In genomic region chr13:52821571-52821970, GRCm38 (mm10) we compare ENCODE assay signal across 8 mouse cellular contexts.
DNase-seq lines count a peak whose midpoint lies in the region; ATAC-seq lines count a peak whose summit lies in the region.

No protein-coding gene starts in this region.

- H3K4me3 ChIP-seq in kidney, embryonic 15.5 days (replicated peaks), result no peak overlapping the region

- H3K4me1 ChIP-seq in kidney, embryonic 15.5 days, result peaks cover 73% of the 10 kb centered on the region

- H3K9me3 ChIP-seq in kidney, embryonic 15.5 days (replicated peaks), result no peaks in the 10 kb centered on the region

- peak; percentile 15 for DNase-seq in cerebellum, adult 8-10 months
- DNase-seq in cerebellum, adult 9-10 months, result no peak
- DNase-seq in gonadal fat pad, adult 2 months (ENCODE audit: low read depth), result peak; percentile 75
- peak; percentile 59 for DNase-seq in lung, postnatal 14 days
- no peak for DNase-seq in spleen, postnatal 4 days (ENCODE audit: low spot score in 2 of 2)
- DNase-seq in gastrocnemius, postnatal 10 days, result no peak

- H3K27ac ChIP-seq in kidney, embryonic 15.5 days, result peak overlapping the region; percentile 80

- no peaks in the 10 kb centered on the region for H3K27me3 ChIP-seq in kidney, embryonic 15.5 days

- no peak for ATAC-seq in kidney, embryonic 15.5 days (replicated peaks; ENCODE audit: low FRiP score)
- no peak for ATAC-seq in megakaryocyte progenitor cell, adult 5-6 weeks (replicated peaks; ENCODE audit: poor library complexity)

- H3K36me3 ChIP-seq in kidney, embryonic 15.5 days, result no peaks in the 10 kb centered on the region

- H3K4me2 ChIP-seq in kidney, embryonic 15.5 days, result no peak overlapping the region

- WGBS in kidney, embryonic 15.5 days, result 10% methylated on average over 9 of the region's 9 CpGs

- H3K9ac ChIP-seq in kidney, embryonic 15.5 days, result no peak overlapping the region

Comparison
In these comparisons a context has a peak if more than half of its experiments do, and no peak if none do; other contexts are left out.
1. DNase-seq: peak in cerebellum, adult 8-10 months (single experiment), gonadal fat pad, adult 2 months (single experiment) and lung, postnatal 14 days (single experiment); none in cerebellum, adult 9-10 months (single experiment), spleen, postnatal 4 days (0 of 2) and gastrocnemius, postnatal 10 days (single experiment).